ENCODE assay signal across 8 mouse cellular contexts in genomic region chr9:44691671-44692520, GRCm38 (mm10). TPM values are rescaled to one million over a fixed set of nuclear protein-coding genes. Genes with fewer than 3 reads are reported as not detected.
DNase-seq lines count a peak whose midpoint lies in the region; ATAC-seq and TF ChIP-seq lines count a peak whose summit lies in the region.

No protein-coding gene starts in this region.

- 0 out of 2 replicates have a peak overlapping the region, but pooled peaks have one; percentile 13 for H3K9ac ChIP-seq in limb, embryonic 13.5 days
- H3K9ac ChIP-seq in kidney, embryonic 15.5 days = no peak overlapping the region
- H3K9ac ChIP-seq in liver, embryonic 15.5 days = no peak overlapping the region

- no peaks in the 10 kb centered on the region for H3K27me3 ChIP-seq in limb, embryonic 13.5 days
- no peaks in the 10 kb centered on the region for H3K27me3 ChIP-seq in limb, embryonic 10.5 days (ENCODE audit: low read depth, poor library complexity, severe bottlenecking)
- H3K27me3 ChIP-seq in kidney, embryonic 15.5 days = no peaks in the 10 kb centered on the region
- H3K27me3 ChIP-seq in liver, embryonic 15.5 days = no peaks in the 10 kb centered on the region
- no peaks in the 10 kb centered on the region for H3K27me3 ChIP-seq in small intestine, adult 2 months (ENCODE audit: control insufficient read depth, insufficient read depth, low read length)

- peaks cover 94% of the 10 kb centered on the region for H3K36me3 ChIP-seq in limb, embryonic 13.5 days
- peaks cover 97% of the 10 kb centered on the region for H3K36me3 ChIP-seq in limb, embryonic 10.5 days
- peaks cover 91% of the 10 kb centered on the region for H3K36me3 ChIP-seq in kidney, embryonic 15.5 days
- H3K36me3 ChIP-seq in liver, embryonic 15.5 days (replicated peaks) = no peaks in the 10 kb centered on the region
- H3K36me3 ChIP-seq in small intestine, adult 2 months (ENCODE audit: control insufficient read depth, insufficient read depth, low read length) = peaks cover 26% of the 10 kb centered on the region

- DNase-seq in limb, embryonic 10.5 days (ENCODE audit: low spot score) = no peak
- peak; percentile 88 for DNase-seq in cerebellum, adult 9-10 months
- DNase-seq in heart, adult 11 months = peak; percentile 99
- no peak for DNase-seq in spleen, postnatal 4 days (ENCODE audit: low spot score in 2 of 2)

- H3K4me3 ChIP-seq in limb, embryonic 13.5 days = no peak overlapping the region
- H3K4me3 ChIP-seq in limb, embryonic 10.5 days = no peak overlapping the region
- no peak overlapping the region for H3K4me3 ChIP-seq in kidney, embryonic 15.5 days (replicated peaks)
- no peak overlapping the region for H3K4me3 ChIP-seq in liver, embryonic 15.5 days (replicated peaks)
- 0 out of 2 replicates have a peak overlapping the region, but pooled peaks have one; percentile 2 for H3K4me3 ChIP-seq in small intestine, adult 2 months (ENCODE audit: low read depth, low read length)

- no peak overlapping the region; the same call in 1 of the 2 replicates for H3K27ac ChIP-seq in limb, embryonic 13.5 days
- no peak overlapping the region for H3K27ac ChIP-seq in limb, embryonic 10.5 days
- H3K27ac ChIP-seq in kidney, embryonic 15.5 days = peak overlapping the region; percentile 66
- H3K27ac ChIP-seq in liver, embryonic 15.5 days (replicated peaks) = 0 out of 2 replicates have a peak overlapping the region, but pooled peaks have one; percentile 24
- peak overlapping the region; percentile 63 for H3K27ac ChIP-seq in small intestine, adult 2 months (ENCODE audit: insufficient read depth, low read depth, low read length)

- no peak for TF ChIP-seq CTCF in small intestine, adult 2 months (IDR thresholded peaks at IDR 0.05; ENCODE audit: extremely low read depth, insufficient read length, insufficient replicate concordance, low read depth, low read length)

- no peaks in the 10 kb centered on the region; the same call in 1 of the 2 replicates for H3K4me1 ChIP-seq in limb, embryonic 13.5 days
- peaks cover 6% of the 10 kb centered on the region; the same call in 1 of the 2 replicates for H3K4me1 ChIP-seq in limb, embryonic 10.5 days
- peaks cover 20% of the 10 kb centered on the region for H3K4me1 ChIP-seq in kidney, embryonic 15.5 days
- H3K4me1 ChIP-seq in liver, embryonic 15.5 days (replicated peaks) = peaks cover 19% of the 10 kb centered on the region
- H3K4me1 ChIP-seq in small intestine, adult 2 months (ENCODE audit: control insufficient read depth, insufficient read depth, insufficient read length, low read length) = peaks cover 22% of the 10 kb centered on the region

- no peak for ATAC-seq in limb, embryonic 13.5 days (ENCODE audit: low FRiP score, low read depth)
- ATAC-seq in kidney, embryonic 15.5 days (replicated peaks; ENCODE audit: low FRiP score) = 0 out of 2 replicates have a peak, but pooled peaks have one; percentile 43
- ATAC-seq in liver, embryonic 15.5 days (ENCODE audit: insufficient read depth) = peak; percentile 47

- no peaks in the 10 kb centered on the region for H3K9me3 ChIP-seq in limb, embryonic 13.5 days
- no peaks in the 10 kb centered on the region for H3K9me3 ChIP-seq in limb, embryonic 10.5 days (replicated peaks)
- H3K9me3 ChIP-seq in kidney, embryonic 15.5 days (replicated peaks) = no peaks in the 10 kb centered on the region
- H3K9me3 ChIP-seq in liver, embryonic 15.5 days (replicated peaks) = no peaks in the 10 kb centered on the region

- no peak for TF ChIP-seq POLR2A in small intestine, adult 2 months (IDR thresholded peaks at IDR 0.05; ENCODE audit: low read depth, low read length)

- WGBS in limb, embryonic 13.5 days = 74% methylated on average over 21 of the region's 21 CpGs
- WGBS in limb, embryonic 10.5 days = 77% methylated on average over 21 of the region's 21 CpGs
- 62% methylated on average over 21 of the region's 21 CpGs for WGBS in kidney, embryonic 15.5 days
- WGBS in liver, embryonic 15.5 days (ENCODE audit: insufficient replicate concordance) = 54% methylated on average over 21 of the region's 21 CpGs
- WGBS in small intestine, adult 2 months = 19% methylated on average over 21 of the region's 21 CpGs

- no peak overlapping the region for H3K4me2 ChIP-seq in limb, embryonic 13.5 days (replicated peaks)
- no peak overlapping the region for H3K4me2 ChIP-seq in kidney, embryonic 15.5 days
- no peak overlapping the region for H3K4me2 ChIP-seq in liver, embryonic 15.5 days

RNA-seq across cellular contexts. Expression of gene Treh, which starts 18.9 kb away (rescaled TPM):
- not detected in 2 replicates for polyA plus RNA-seq in limb, embryonic 13.5 days (2015; fragmentation: Nextera tagmentation; extraction: Ambion mirVana)
- not detected in 2 replicates for polyA plus RNA-seq in limb, embryonic 10.5 days (2016; fragmentation: Nextera tagmentation; extraction: Ambion mirVana)
- polyA plus RNA-seq in kidney, embryonic 15.5 days (2015; fragmentation: Nextera tagmentation; extraction: Ambion mirVana) = 0.22 and 0.23 TPM in 2 replicates
- not detected in 2 replicates for polyA plus RNA-seq in liver, embryonic 15.5 days (2015; fragmentation: Nextera tagmentation; extraction: Ambion mirVana)
- polyA plus RNA-seq in small intestine, adult 2 months (2012; rRNA removed) = 131 and 183 TPM in 2 replicates

RNA-seq across cellular contexts. Expression of gene Phldb1, which starts 43.1 kb away (rescaled TPM):
- polyA plus RNA-seq in limb, embryonic 13.5 days (2015; fragmentation: Nextera tagmentation; extraction: Ambion mirVana) = 45.3 and 46.1 TPM in 2 replicates
- 37.9 and 55.9 TPM in 2 replicates for polyA plus RNA-seq in limb, embryonic 10.5 days (2016; fragmentation: Nextera tagmentation; extraction: Ambion mirVana)
- polyA plus RNA-seq in kidney, embryonic 15.5 days (2015; fragmentation: Nextera tagmentation; extraction: Ambion mirVana) = 34.5 and 36.4 TPM in 2 replicates
- 2.5 and 2.7 TPM in 2 replicates for polyA plus RNA-seq in liver, embryonic 15.5 days (2015; fragmentation: Nextera tagmentation; extraction: Ambion mirVana)
- 29.8 and 34.1 TPM in 2 replicates for polyA plus RNA-seq in small intestine, adult 2 months (2012; rRNA removed)

Comparison
In these comparisons a context has a peak if more than half of its experiments do, and no peak if none do; other contexts are left out.
1. H3K27ac ChIP-seq: peak in kidney, embryonic 15.5 days (single experiment), liver, embryonic 15.5 days (single experiment) and small intestine, adult 2 months (single experiment); none in limb, embryonic 13.5 days (single experiment) and limb, embryonic 10.5 days (single experiment).
2. DNase-seq: peak in cerebellum, adult 9-10 months (single experiment) and heart, adult 11 months (single experiment); none in limb, embryonic 10.5 days (single experiment) and spleen, postnatal 4 days (0 of 2).
3. RNA of gene Treh, which starts 18.9 kb away (polyA plus RNA-seq): 131 to 183 TPM in small intestine, adult 2 months; 0.22 to 0.23 TPM in kidney, embryonic 15.5 days, not detected in limb, embryonic 13.5 days, not detected in limb, embryonic 10.5 days and not detected in liver, embryonic 15.5 days; every median in the first group is over 100 times any median in the second.